Mouse (Mus musculus): ENCODE measurements around the gene Mapk3. TPM values are rescaled to one million over a fixed set of nuclear protein-coding genes. Genes with fewer than 3 reads are reported as not detected.

Mapk3 gene
- total and polyA plus RNA-seq, 3 experiments: 5.2 to 45.1 TPM; not detected in 1

- Histone ChIP-seq H3K27ac (ENCODE audit: control insufficient read depth, low read depth, low read length) (peak overlapping the region; percentile 71), H3K4me3 (ENCODE audit: control insufficient read depth in 1 of 2, insufficient read depth in 1 of 2, low read depth in 2 of 2, low read length in 2 of 2) (peak overlapping the region; percentile 55 to 66), H3K9me3 (replicated peaks; ENCODE audit: insufficient read depth, low read length) (no peaks in the 10 kb centered on the region), H3K27me3 (ENCODE audit: control insufficient read depth in 1 of 2, insufficient read depth in 2 of 2, low read length in 2 of 2) (no peaks in the 10 kb centered on the region), H3K79me2 (ENCODE audit: control insufficient read depth, insufficient read depth, low read length, poor library complexity) (no peaks in the 10 kb centered on the region; the same call in 1 of the 2 replicates), H3K4me1 (ENCODE audit: control insufficient read depth in 1 of 2, insufficient read depth in 2 of 2, low read length in 2 of 2) (peaks cover 6 to 23% of the 10 kb centered on the region in 2 experiments; a peak in 3 of 4 replicates), H3K36me3 (ENCODE audit: control insufficient read depth in 1 of 2, insufficient read depth in 2 of 2, low read length in 2 of 2) (peaks cover 0 to 18% of the 10 kb centered on the region in 2 experiments; a peak in 2 of 4 replicates), H3K9ac (ENCODE audit: control insufficient read depth, low read depth, low read length, poor library complexity, severe bottlenecking) (peak overlapping the region; percentile 83)
- peak; percentile 91 for DNase-seq (ENCODE audit: low read depth, low spot score)
- TF ChIP-seq ZC3H11A (IDR thresholded peaks at IDR 0.05; ENCODE audit: low read depth, low read length): no peak
- TF ChIP-seq EP300 (IDR thresholded peaks at IDR 0.05; ENCODE audit: low read depth in 1 of 2, low read length in 2 of 2): no peak
- no peak for TF ChIP-seq ZNF384 (IDR thresholded peaks at IDR 0.05; ENCODE audit: low read depth, low read length)
- TF ChIP-seq JUND (IDR thresholded peaks at IDR 0.05; ENCODE audit: low read depth, low read length): no peak
- TF ChIP-seq SMC3 (IDR thresholded peaks at IDR 0.05; ENCODE audit: low read depth, low read length): no peak
- no peak for TF ChIP-seq MAZ (IDR thresholded peaks at IDR 0.05; ENCODE audit: low read depth, low read length)
- no peak for TF ChIP-seq USF1 (IDR thresholded peaks at IDR 0.05; ENCODE audit: low read depth, low read length)
- peak in 1 of 2 experiments; percentile 67; a peak in 2 of 4 replicates for TF ChIP-seq POLR2A (IDR thresholded peaks at IDR 0.05; ENCODE audit: control insufficient read depth in 1 of 2, insufficient read depth in 1 of 2, low read depth in 1 of 2, low read length in 2 of 2, poor library complexity in 1 of 2)
- no peak for TF ChIP-seq MEF2A (IDR thresholded peaks at IDR 0.05; ENCODE audit: extremely low read depth, insufficient replicate concordance, low read depth, low read length, poor library complexity, severe bottlenecking)
- TF ChIP-seq TAL1 (IDR thresholded peaks at IDR 0.05; ENCODE audit: low read length): 0 out of 2 replicates have a peak, but pooled peaks have one; percentile 26
- no peak for TF ChIP-seq RAD21 (IDR thresholded peaks at IDR 0.05; ENCODE audit: low read depth, low read length)
- no peak for TF ChIP-seq CTCF (IDR thresholded peaks at IDR 0.05 in 2 of 3, conservative IDR thresholded peaks at IDR 0.05 in 1 of 3; ENCODE audit: control insufficient read depth in 1 of 3, insufficient read depth in 1 of 3, low read depth in 2 of 3, low read length in 3 of 3, poor library complexity in 1 of 3, severe bottlenecking in 1 of 3)
- no peak; the same call in 1 of the 2 replicates for TF ChIP-seq TBP (IDR thresholded peaks at IDR 0.05; ENCODE audit: low read depth, low read length)
- TF ChIP-seq E2F4 (IDR thresholded peaks at IDR 0.05; ENCODE audit: borderline replicate concordance, low read depth, low read length): peak; percentile 86; the same call in 1 of the 2 replicates
- peak; percentile 80 for TF ChIP-seq MXI1 (IDR thresholded peaks at IDR 0.05; ENCODE audit: low read depth, low read length)
- no peak for TF ChIP-seq GATA1 (IDR thresholded peaks at IDR 0.05; ENCODE audit: low read depth, low read length)
- TF ChIP-seq MYB (IDR thresholded peaks at IDR 0.05; ENCODE audit: low read depth, low read length): no peak
- TF ChIP-seq MYC (IDR thresholded peaks at IDR 0.05; ENCODE audit: low read depth, low read length): no peak
- no peak for TF ChIP-seq KAT2A (conservative IDR thresholded peaks at IDR 0.05; ENCODE audit: low read depth, low read length)
- no peak for TF ChIP-seq GABPA (IDR thresholded peaks at IDR 0.05; ENCODE audit: low read depth, low read length)
- 0 out of 2 replicates have a peak, but pooled peaks have one; percentile 7 for TF ChIP-seq NRF1 (IDR thresholded peaks at IDR 0.05; ENCODE audit: insufficient read depth, low read depth, low read length, poor library complexity, severe bottlenecking)
- TF ChIP-seq USF2 (IDR thresholded peaks at IDR 0.05; ENCODE audit: borderline replicate concordance in 1 of 2, insufficient read depth in 1 of 2, low read depth in 1 of 2, low read length in 2 of 2): no peak
- TF ChIP-seq MAFK (IDR thresholded peaks at IDR 0.05; ENCODE audit: borderline replicate concordance, low read depth, low read length): no peak
- no peak for TF ChIP-seq ZMIZ1 (IDR thresholded peaks at IDR 0.05; ENCODE audit: low read depth, low read length)
- peak; percentile 54; the same call in 1 of the 2 replicates for TF ChIP-seq NELFE (IDR thresholded peaks at IDR 0.05; ENCODE audit: low read depth, low read length)
- TF ChIP-seq CHD1 (IDR thresholded peaks at IDR 0.05; ENCODE audit: low read depth, low read length): no peak
- TF ChIP-seq TCF12 (IDR thresholded peaks at IDR 0.05; ENCODE audit: low read depth, low read length): no peak
- no peak for TF ChIP-seq UBTF (IDR thresholded peaks at IDR 0.05; ENCODE audit: borderline replicate concordance, insufficient read depth, low read depth, low read length)
- no peak for TF ChIP-seq POLR2AphosphoS5 (IDR thresholded peaks at IDR 0.05; ENCODE audit: borderline replicate concordance, low read depth, low read length)
- TF ChIP-seq CHD2 (IDR thresholded peaks at IDR 0.05; ENCODE audit: low read length): no peak
- TF ChIP-seq RCOR1 (IDR thresholded peaks at IDR 0.05; ENCODE audit: low read depth, low read length): no peak
- TF ChIP-seq MAX (IDR thresholded peaks at IDR 0.05; ENCODE audit: low read length): peak; percentile 62
- peak; percentile 55; the same call in 1 of the 2 replicates for TF ChIP-seq ETS1 (IDR thresholded peaks at IDR 0.05; ENCODE audit: low read depth, low read length)
- TF ChIP-seq SIN3A (IDR thresholded peaks at IDR 0.05; ENCODE audit: low read length): peak; percentile 96
- TF ChIP-seq HCFC1 (IDR thresholded peaks at IDR 0.05; ENCODE audit: low read depth, low read length): peak; percentile 86
- TF ChIP-seq BHLHE40 (IDR thresholded peaks at IDR 0.05; ENCODE audit: borderline replicate concordance, low read depth, low read length): no peak
These were observed 49.5 kb downstream of the Mapk3 start for GRCm38 (mm10) chr7:126808703-126809455.

Data from MEL (cell line).